Mouse (Mus musculus) layer of hippocampus, adult 2 months (tissue): ENCODE measurements around the gene Olfr382. TPM values are rescaled to one million over a fixed set of nuclear protein-coding genes. Genes with fewer than 3 reads are reported as not detected.
"Not testable (repeated sequence)": the region's sequence is repeated elsewhere in the genome, so short reads cannot be mapped to it uniquely, and the experiment has no call there.

Experiments
- DNase-seq, 2 experiments: peaks; one replicate each; pipeline ENCODE4 v3.0.0; 2022; ENCODE audit warnings: low spot score in 2 of 2
- H3K27ac ChIP-seq: fragments of 200-600 bp; 2 replicates; pipeline ENCODE4 v1.8.1; 2022
- H3K4me3 ChIP-seq: fragments of 200-600 bp; 2 replicates; pipeline ENCODE4 v1.8.1; 2022; ENCODE audit warnings: mild to moderate bottlenecking
- CTCF ChIP-seq: fragments of 200-600 bp; conservative IDR thresholded peaks from 2 replicates; pipeline ENCODE4 v1.8.1; 2022; ENCODE audit warnings: antibody characterized with exemption, mild to moderate bottlenecking, moderate library complexity
- long read RNA-seq, 2 experiments: library from polyadenylated mRNA; stranded (forward); transcript quantifications; one replicate each; pipeline ENCODE4 v2.0.0; 2021; ENCODE audit warnings: borderline mapping rate in 2 of 2
- total RNA-seq, 2 experiments: library from RNA; stranded (reverse); gene quantifications; 2 replicates each; pipeline ENCODE4 v1.2.3; 2021

The Olfr382 gene
- not detected for total RNA-seq
- long read RNA-seq, experiment 1: 0 reads
- long read RNA-seq, experiment 2: 0 reads

DNA sequence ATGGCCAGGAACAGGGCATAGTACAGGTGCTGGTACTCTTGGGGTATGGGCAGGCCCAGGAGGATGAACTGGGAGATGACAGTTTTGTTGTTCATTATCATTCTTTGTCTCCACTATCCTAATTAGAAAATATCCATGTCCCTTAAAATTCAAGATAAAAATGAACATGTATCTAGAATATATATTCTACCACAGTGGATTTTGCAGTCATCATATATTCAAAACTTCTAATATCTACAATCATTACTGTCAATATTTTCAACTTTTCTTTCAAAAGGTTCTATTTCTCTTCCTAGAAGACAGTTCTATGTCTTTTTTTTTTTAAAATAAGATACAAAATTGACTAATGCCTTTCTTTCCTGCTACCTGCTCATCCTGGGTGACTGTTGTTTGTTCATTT, at the start of gene Olfr382:
TSS of gene Olfr382 (minus strand) at position 101 of the 400 bp plus-strand sequence.
- no peak for DNase-seq
- Histone ChIP-seq H3K4me3 (no peak within 1 kb of the TSS), H3K27ac (no peak within 1 kb of the TSS)
- no peak for TF ChIP-seq CTCF

DNA sequence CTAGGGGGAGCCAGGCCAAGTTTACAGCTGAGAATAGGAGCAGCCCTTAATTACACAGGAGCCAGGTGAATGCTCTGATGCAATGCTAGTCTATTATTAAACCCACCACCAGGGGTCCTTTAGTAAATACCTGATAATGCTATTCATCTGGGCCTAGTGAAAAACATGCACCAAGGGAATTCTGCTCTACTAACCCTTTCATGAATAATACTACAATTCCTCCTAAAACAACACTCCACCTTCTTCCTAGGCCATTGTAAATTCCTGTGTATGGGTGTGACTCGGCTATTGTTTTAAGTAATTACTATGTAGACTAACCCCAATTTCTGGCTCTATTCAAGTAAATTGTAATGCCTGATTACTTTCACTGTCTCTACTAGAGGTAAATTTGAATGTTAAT, 12.0 kb upstream of the Olfr382 start:
- not testable (repeated sequence) for H3K27ac ChIP-seq, DNase-seq, H3K4me3 ChIP-seq

DNA sequence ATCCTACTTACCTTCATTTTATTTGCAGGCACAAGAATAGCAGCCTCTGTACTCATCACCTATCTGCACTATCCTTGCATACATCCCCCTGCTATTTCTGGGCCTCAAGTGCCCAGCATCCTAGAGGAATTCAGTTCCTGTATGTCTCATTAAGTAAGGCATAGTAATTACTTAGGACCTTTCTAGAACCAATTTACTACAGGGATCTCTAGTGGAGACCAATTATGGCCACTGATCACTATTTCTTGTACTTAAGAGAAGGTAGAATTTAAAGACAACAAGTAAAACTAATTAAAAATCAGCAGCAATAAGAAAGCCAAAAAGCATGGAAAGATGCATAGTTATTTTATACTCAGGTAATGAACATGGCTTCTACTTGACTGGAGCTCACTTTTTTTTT, 25.5 kb downstream of the Olfr382 start, which contains the start of gene Olfr381:
TSS of gene Olfr381 (minus strand) at position 101 of the 400 bp plus-strand sequence.
- Histone ChIP-seq H3K27ac (no peak within 1 kb of the TSS), H3K4me3 (no peak within 1 kb of the TSS)
- no peak for DNase-seq
- no peak for TF ChIP-seq CTCF

Other genes with a start within 250 kb of the Olfr382 start
- gene Trpv3, start 249.8 kb downstream of the Olfr382 start, total RNA-seq: under 1 TPM; 0.54 to 0.59 TPM
- gene Aspa, start 187.6 kb downstream of the Olfr382 start, total RNA-seq: 10 to 100 TPM; 10.8 to 12.6 TPM
- gene Gm49340, start 187.5 kb downstream of the Olfr382 start, total RNA-seq: not detected
- gene Spata22, start 187.5 kb downstream of the Olfr382 start, total RNA-seq: not detected
- gene Olfr20, start 166.4 kb downstream of the Olfr382 start, total RNA-seq: not detected
- not detected for gene Olfr376, start 146.0 kb downstream of the Olfr382 start, total RNA-seq
- gene Olfr1, start 117.6 kb downstream of the Olfr382 start, total RNA-seq: not detected
- not detected for gene Olfr378, start 88.7 kb downstream of the Olfr382 start, total RNA-seq
- not detected for gene Olfr380, start 59.7 kb downstream of the Olfr382 start, total RNA-seq
- gene Olfr381, start 25.6 kb downstream of the Olfr382 start, total RNA-seq: not detected
- gene Olfr385, start 75.8 kb upstream of the Olfr382 start, total RNA-seq: not detected
- not detected for gene Olfr384, start 81.4 kb upstream of the Olfr382 start, total RNA-seq
- not detected for gene Zfp735, start 171.6 kb upstream of the Olfr382 start, total RNA-seq